Comparison of ENCODE assay signal across 18 mouse cellular contexts in genomic region chr17:57256921-57257485, GRCm38 (mm10).
"Had no signal": no experiment of that assay in that cellular context is flagged by ENCODE, and none has a peak within 500 bp of the region (broad histone marks: within the 10 kb centered on the region; RNA-seq: fewer than 3 reads in every experiment).

No protein-coding gene starts in this region.

- H3K4me2 ChIP-seq: limb, embryonic 13.5 days; liver, embryonic 12.5 days; liver, embryonic 15.5 days; lung, embryonic 15.5 days; midbrain, embryonic 12.5 days; midbrain, embryonic 15.5 days; neural tube, embryonic 12.5 days; neural tube, embryonic 15.5 days had no signal

- H3K36me3 ChIP-seq: midbrain, embryonic 15.5 days; neural tube, embryonic 15.5 days had no signal

- DNase-seq: kidney, adult 9 months; kidney, postnatal 14 days; kidney, postnatal 4 days; liver; lung, adult 18-20 months; lung, postnatal 10 days; lung, postnatal 36 days; thymus, adult 18-20 months had no signal

- ATAC-seq: liver, embryonic 12.5 days; midbrain, embryonic 15.5 days had no signal

- H3K4me1 ChIP-seq: limb, embryonic 10.5 days; limb, embryonic 13.5 days; liver, embryonic 15.5 days; midbrain, embryonic 12.5 days; midbrain, embryonic 15.5 days; neural tube, embryonic 12.5 days; neural tube, embryonic 15.5 days had no signal

- H3K4me3 ChIP-seq: limb, embryonic 10.5 days; limb, embryonic 13.5 days; liver, embryonic 12.5 days; liver, embryonic 15.5 days; lung, embryonic 15.5 days; megakaryocyte, embryonic 14.5 days; midbrain, embryonic 12.5 days; midbrain, embryonic 15.5 days; neural tube, embryonic 12.5 days; neural tube, embryonic 15.5 days had no signal

- H3K27ac ChIP-seq: limb, embryonic 10.5 days; limb, embryonic 13.5 days; liver, embryonic 12.5 days; liver, embryonic 15.5 days; lung, embryonic 15.5 days; midbrain, embryonic 12.5 days; midbrain, embryonic 15.5 days; neural tube, embryonic 12.5 days; neural tube, embryonic 15.5 days had no signal

- H3K9ac ChIP-seq: limb, embryonic 13.5 days; liver, embryonic 12.5 days; liver, embryonic 15.5 days; lung, embryonic 15.5 days; midbrain, embryonic 12.5 days; midbrain, embryonic 15.5 days; neural tube, embryonic 12.5 days; neural tube, embryonic 15.5 days had no signal

- H3K27me3 ChIP-seq: limb, embryonic 13.5 days; liver, embryonic 12.5 days; liver, embryonic 15.5 days; lung, embryonic 15.5 days; megakaryocyte, embryonic 14.5 days; midbrain, embryonic 12.5 days; midbrain, embryonic 15.5 days; neural tube, embryonic 12.5 days; neural tube, embryonic 15.5 days had no signal

- H3K9me3 ChIP-seq: limb, embryonic 10.5 days; limb, embryonic 13.5 days; liver, embryonic 12.5 days; liver, embryonic 15.5 days; lung, embryonic 15.5 days; megakaryocyte, embryonic 14.5 days; midbrain, embryonic 12.5 days; midbrain, embryonic 15.5 days; neural tube, embryonic 12.5 days; neural tube, embryonic 15.5 days had no signal
